Mouse (Mus musculus) lung, postnatal 0 days (tissue): ENCODE data around the gene Txnl4b.

Source experiments
- CTCF ChIP-seq: IDR thresholded peaks from 2 replicates; pipeline ENCODE4 v1.5.1; 2016; ENCODE audit warnings: antibody characterized with exemption, mild to moderate bottlenecking
- EP300 ChIP-seq: IDR thresholded peaks from 2 replicates; pipeline ENCODE4 v1.6.1; 2016; ENCODE audit warnings: antibody characterized with exemption, mild to moderate bottlenecking, control low read depth

DNA sequence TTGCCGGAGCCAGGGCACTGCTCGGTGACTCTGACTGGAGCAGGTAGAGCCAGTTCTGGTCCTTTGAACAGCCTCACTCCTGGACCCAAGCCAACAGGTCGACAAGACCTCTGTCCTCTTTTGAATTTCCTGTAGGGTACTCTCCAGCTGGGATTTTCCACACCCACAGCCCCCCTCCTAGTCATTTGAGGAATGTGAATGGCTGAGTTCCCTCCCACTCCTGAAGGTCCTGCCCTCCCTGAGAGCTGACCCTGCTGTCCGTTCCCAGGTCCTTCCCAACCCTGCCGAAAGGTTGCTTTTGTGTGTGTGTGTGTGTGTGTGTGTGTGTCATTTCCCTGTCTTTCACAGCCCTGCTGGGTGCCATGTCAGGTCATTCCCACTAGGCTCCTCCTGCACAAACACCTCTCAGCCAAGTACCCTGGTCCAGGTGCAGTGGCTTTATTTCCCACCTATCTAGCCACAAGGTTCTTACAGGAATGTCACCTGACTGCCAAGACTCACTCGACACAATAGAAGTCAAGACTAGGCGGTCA lies 21.3 kb downstream of the Txnl4b start:
- peak; percentile 48 for TF ChIP-seq EP300
- no peak for TF ChIP-seq CTCF
